Mouse (Mus musculus) midbrain, postnatal 0 days (tissue): ENCODE measurements around the gene Hsd11b2. TPM values are rescaled to one million over a fixed set of nuclear protein-coding genes. Genes with fewer than 3 reads are reported as not detected.
"Not testable (repeated sequence)": the region's sequence is repeated elsewhere in the genome, so short reads cannot be mapped to it uniquely, and the experiment has no call there.

Source experiments
- ATAC-seq: fragments of 200-750 bp; cut with Nextera tagmentation; 2 replicates; pipeline ENCODE4 v1.8.0; 2017; ENCODE audit warnings: moderate number of reproducible peaks, mild to moderate bottlenecking, moderate TSS enrichment, moderate library complexity; ENCODE audit not compliant: low FRiP score
- DNase-seq: peaks from one replicate; pipeline ENCODE4 v3.0.0-alpha.2; 2015; ENCODE audit warnings: low spot score
- H3K27ac ChIP-seq: fragments of 300-500 bp; sonication (generic); 2 replicates; pipeline ENCODE4 v1.5.1; 2014; ENCODE audit warnings: low read depth, mild to moderate bottlenecking, low read length, mixed read lengths
- H3K27me3 ChIP-seq: fragments of 300-500 bp; sonication (generic); 2 replicates; pipeline ENCODE4 v1.6.1; 2014; ENCODE audit warnings: low read length, control low read depth, mixed read lengths; ENCODE audit not compliant: insufficient read depth
- H3K36me3 ChIP-seq: fragments of 300-500 bp; sonication (generic); 2 replicates; pipeline ENCODE4 v1.6.1; 2014; ENCODE audit warnings: low read length, control low read depth, mixed read lengths; ENCODE audit not compliant: insufficient read depth
- H3K4me1 ChIP-seq: fragments of 300-500 bp; sonication (generic); 2 replicates; pipeline ENCODE4 v1.6.1; 2014; ENCODE audit warnings: mild to moderate bottlenecking, control low read depth, antibody characterized with exemption, low read length, mixed read lengths; ENCODE audit not compliant: insufficient read depth
- H3K4me2 ChIP-seq: fragments of 300-500 bp; sonication (generic); 2 replicates; pipeline ENCODE4 v1.6.1; 2014; ENCODE audit warnings: low read depth, mild to moderate bottlenecking, low read length, mixed read lengths; ENCODE audit not compliant: poor library complexity, severe bottlenecking
- H3K4me3 ChIP-seq: fragments of 300-500 bp; sonication (generic); 2 replicates; pipeline ENCODE4 v1.5.1; 2014; ENCODE audit warnings: low read depth, mild to moderate bottlenecking, low read length, moderate library complexity
- H3K9ac ChIP-seq: fragments of 300-500 bp; sonication (generic); replicated peaks from 2 replicates; pipeline ENCODE4 v1.6.1; 2014; ENCODE audit warnings: mild to moderate bottlenecking, low read length, moderate library complexity, mixed read lengths; ENCODE audit not compliant: poor library complexity, severe bottlenecking
- H3K9me3 ChIP-seq: fragments of 300-500 bp; sonication (generic); 2 replicates; pipeline ENCODE4 v1.6.1; 2016; ENCODE audit warnings: low read length, control low read depth
- CTCF ChIP-seq: IDR thresholded peaks from 2 replicates; pipeline ENCODE4 v1.5.1; 2016; ENCODE audit warnings: antibody characterized with exemption, mild to moderate bottlenecking
- WGBS: fragments of 180-500 bp; shearing (Covaris S2); extraction: QIAGEN DNeasy Blood & Tissue Kit; methylation state at CpG from one replicate; pipeline ENCODE4 v1.1.7; 2014; 5-methylcytosine and 5-hydroxymethylcytosine counted together
- polyA plus RNA-seq: library from polyadenylated mRNA; unstranded; fragments of >200 nt; fragmentation: Nextera tagmentation; extraction: Ambion mirVana; gene quantifications from 2 replicates; pipeline ENCODE4 v1.2.1, GENCODE M21; 2015
- total RNA-seq: library from RNA; depleted of rRNA; stranded (reverse); fragments of >200 nt; gene quantifications from 2 replicates; pipeline ENCODE4 v1.2.3, GENCODE M21; 2014

Hsd11b2 gene
- total and polyA plus RNA-seq, 2 experiments from 2014 or later = 0.88 to 1.9 TPM

DNA sequence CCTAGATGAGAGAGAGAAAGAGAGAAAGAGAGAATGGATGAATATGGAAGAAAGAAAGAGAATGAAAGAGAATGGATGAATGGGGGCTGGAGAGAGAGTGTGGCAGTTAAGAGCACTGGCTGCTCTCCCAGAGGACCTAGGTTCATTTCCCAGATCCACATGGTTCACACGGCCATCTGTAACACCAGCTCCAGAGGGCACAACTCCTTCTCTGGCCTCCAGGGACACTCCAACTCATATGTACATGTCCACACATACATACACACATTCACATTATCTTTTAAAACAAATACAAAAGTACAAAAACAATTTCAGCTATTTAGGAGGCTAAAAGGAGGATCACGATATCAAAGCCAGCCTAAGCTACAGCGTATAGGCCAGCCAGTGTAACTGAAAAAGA lies 44.3 kb downstream of the Hsd11b2 start:
- 78% methylated on average over 3 of the region's 3 CpGs for WGBS
- no peak overlapping the region for H3K27ac ChIP-seq
- H3K36me3 ChIP-seq = 0 out of 2 replicates have a peak, but pooled peaks cover 5% of the 10 kb centered on the region
- no peak overlapping the region for H3K9ac ChIP-seq
- peaks cover 7% of the 10 kb centered on the region; the same call in 1 of the 2 replicates for H3K4me1 ChIP-seq
- ATAC-seq = no peak
- DNase-seq = no peak
- no peak for TF ChIP-seq CTCF
- no peaks in the 10 kb centered on the region for H3K27me3 ChIP-seq
- no peak overlapping the region for H3K4me3 ChIP-seq
- no peaks in the 10 kb centered on the region for H3K9me3 ChIP-seq
- no peak overlapping the region for H3K4me2 ChIP-seq

DNA sequence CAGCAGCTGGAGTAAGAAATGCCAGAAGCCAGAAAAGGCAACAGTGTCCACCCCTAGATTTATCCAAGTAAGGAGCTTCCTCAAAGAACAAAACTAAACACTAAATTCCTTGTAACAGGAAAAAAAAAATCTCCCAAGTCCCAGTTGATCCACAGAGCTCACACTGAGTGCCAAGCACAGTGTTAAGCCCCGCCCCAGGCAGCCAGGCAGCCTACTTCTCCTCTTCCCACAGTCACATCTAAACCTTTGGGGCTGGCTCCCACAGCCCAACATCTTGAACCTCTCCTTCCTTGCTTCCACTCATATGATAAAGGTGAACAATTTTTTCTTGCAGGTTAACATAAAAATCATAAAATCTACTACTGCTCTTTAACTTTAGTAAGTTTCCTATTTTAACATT lies 45.3 kb downstream of the Hsd11b2 start:
- 74% methylated on average over 1 of the region's 1 CpGs for WGBS
- no peak for ATAC-seq
- Histone ChIP-seq H3K27me3 (no peaks in the 10 kb centered on the region), H3K27ac (no peak overlapping the region), H3K4me3 (no peak overlapping the region), H3K9me3 (no peaks in the 10 kb centered on the region), H3K4me2 (no peak overlapping the region), H3K4me1 (peaks cover 7% of the 10 kb centered on the region; the same call in 1 of the 2 replicates), H3K9ac (no peak overlapping the region), H3K36me3 (0 out of 2 replicates have a peak, but pooled peaks cover 5% of the 10 kb centered on the region)
- no peak for TF ChIP-seq CTCF
- no peak for DNase-seq

DNA sequence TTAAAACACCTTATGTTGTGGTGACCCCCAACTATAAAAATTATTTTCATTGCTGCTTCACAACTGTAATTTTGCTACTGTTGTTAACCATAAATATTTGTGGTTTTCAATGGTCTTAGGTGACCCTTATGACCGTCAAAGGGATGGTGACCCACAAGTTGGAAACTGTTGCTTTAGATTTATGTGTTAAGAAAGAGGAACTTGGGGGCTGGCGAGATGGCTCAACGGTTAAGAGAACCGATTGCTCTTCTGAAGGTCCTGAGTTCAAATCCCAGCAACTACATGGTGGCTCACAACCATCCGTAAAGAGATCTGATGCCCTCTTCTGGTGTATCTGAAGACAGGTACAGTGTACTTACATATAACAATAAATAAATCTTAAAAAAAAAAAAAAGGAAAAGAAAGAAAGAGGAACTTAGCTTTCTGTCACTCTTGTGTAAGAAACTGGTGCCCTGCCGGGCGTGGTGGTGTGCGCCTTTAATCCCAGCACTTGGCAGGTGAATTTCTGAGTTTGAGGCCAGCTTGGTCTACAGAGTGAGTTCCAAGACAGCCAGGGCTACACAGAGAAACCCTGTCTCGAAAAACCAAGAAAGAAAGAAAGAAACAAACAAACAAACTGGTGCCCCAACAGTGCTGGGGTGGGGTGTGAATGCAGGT lies 46.1 kb downstream of the Hsd11b2 start:
- DNase-seq, H3K27me3 ChIP-seq, H3K36me3 ChIP-seq, H3K9me3 ChIP-seq, H3K27ac ChIP-seq, H3K4me1 ChIP-seq, ATAC-seq: not testable (repeated sequence)
- 84% methylated on average over 9 of the region's 9 CpGs for WGBS
- Histone ChIP-seq H3K4me2 (peak overlapping the region; percentile 90), H3K9ac (peak overlapping the region; percentile 94), H3K4me3 (peak overlapping the region; percentile 92)

DNA sequence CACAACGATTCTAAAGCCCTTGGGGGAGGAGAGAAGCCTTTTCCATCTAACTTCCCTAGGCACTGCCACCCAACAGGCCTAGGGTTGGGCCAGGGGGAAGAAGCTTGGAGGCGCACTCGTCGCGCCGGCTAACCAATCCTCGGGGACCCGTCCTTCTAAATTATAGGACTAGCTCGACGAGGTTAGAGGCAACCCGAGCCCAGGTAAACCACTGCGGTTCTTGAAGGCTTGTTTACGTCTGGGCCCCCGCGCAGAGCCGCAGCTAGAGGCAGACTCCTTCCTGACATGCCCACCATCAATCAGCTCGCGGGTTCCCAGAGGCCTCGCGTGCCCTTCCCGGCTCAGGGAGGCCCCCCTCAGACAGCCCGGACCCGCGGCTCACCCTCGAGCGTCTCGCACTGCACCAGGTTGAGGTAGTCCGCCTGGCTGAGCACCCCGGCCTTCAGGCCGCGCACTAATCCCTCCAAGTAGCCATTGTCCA lies 46.9 kb downstream of the Hsd11b2 start:
- peak; percentile 33; the same call in 1 of the 2 replicates for TF ChIP-seq CTCF
- DNase-seq = peak; percentile 28
- Histone ChIP-seq H3K27ac (peak overlapping the region; percentile 95), H3K4me1 (peaks cover 7% of the 10 kb centered on the region; the same call in 1 of the 2 replicates), H3K36me3 (0 out of 2 replicates have a peak, but pooled peaks cover 2% of the 10 kb centered on the region), H3K9ac (peak overlapping the region; percentile 94), H3K4me3 (peak overlapping the region; percentile 92), H3K4me2 (peak overlapping the region; percentile 90), H3K27me3 (no peaks in the 10 kb centered on the region), H3K9me3 (no peaks in the 10 kb centered on the region)
- peak; percentile 75 for ATAC-seq
- WGBS = under 1% methylated on average over 31 of the region's 31 CpGs

DNA sequence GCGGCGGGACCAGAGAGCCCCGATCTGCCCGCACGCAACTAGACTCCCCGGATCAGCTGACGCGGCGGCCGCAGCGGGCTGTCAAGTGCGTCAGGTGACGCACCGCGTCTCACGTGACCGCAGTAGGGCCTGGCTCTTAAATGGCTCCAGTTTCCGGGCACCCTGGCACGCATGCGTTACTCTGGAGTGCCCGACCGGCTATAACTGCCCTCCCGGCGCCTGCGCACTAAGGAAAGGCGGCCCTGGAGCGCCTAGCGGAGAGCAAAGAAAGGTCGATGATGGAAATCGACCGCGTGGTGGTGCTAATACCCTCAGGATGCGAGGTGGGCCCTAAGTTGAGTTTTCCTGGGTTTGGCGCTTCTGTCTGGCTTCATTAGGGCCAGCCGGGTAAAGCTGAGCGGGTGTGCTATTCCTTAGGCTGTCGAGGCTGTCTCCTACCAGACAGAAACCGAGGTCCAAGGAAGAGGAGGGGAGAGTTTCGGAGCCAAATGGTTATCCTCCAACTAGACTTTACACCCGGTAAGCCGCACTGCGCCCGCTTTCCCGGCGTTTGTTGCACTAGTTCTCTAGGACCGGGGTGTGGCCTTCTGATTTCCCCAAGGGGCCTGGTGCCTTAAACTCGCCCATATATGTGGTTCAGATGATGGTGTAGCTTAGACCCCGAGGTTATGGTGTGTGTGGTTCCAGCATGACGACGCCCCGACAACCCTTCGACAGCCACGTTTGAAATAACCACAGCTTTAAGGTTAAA lies 47.6 kb downstream of the Hsd11b2 start, which contains the start of gene Atp6v0d1:
Gene Atp6v0d1 (minus strand): TSS at position 96 of the 751 bp plus-strand sequence.
- WGBS = 3% methylated on average over 51 of the region's 53 CpGs
- Histone ChIP-seq H3K4me2 (peak within 1 kb of the TSS; percentile 90), H3K27me3 (no peaks in the 10 kb centered on the region), H3K4me1 (peaks cover 7% of the 10 kb centered on the region; the same call in 1 of the 2 replicates), H3K4me3 (peak within 1 kb of the TSS; percentile 92), H3K36me3 (0 out of 2 replicates have a peak, but pooled peaks cover 2% of the 10 kb centered on the region), H3K27ac (peak within 1 kb of the TSS; percentile 95), H3K9me3 (no peaks in the 10 kb centered on the region), H3K9ac (peak within 1 kb of the TSS; percentile 94)
- TF ChIP-seq CTCF = peak; percentile 87
- ATAC-seq = peak; percentile 98
- DNase-seq = peak; percentile 100
